Mouse (Mus musculus): ENCODE results near the gene Wnt9b.

GRCm38 (mm10) chr11:103771160-103771817 is 21.7 kb upstream of the Wnt9b start:
- TF ChIP-seq CTCF (IDR thresholded peaks at IDR 0.05; ENCODE audit: extremely low read depth, insufficient read depth, low read length): no peak
- no peak for TF ChIP-seq POLR2A (IDR thresholded peaks at IDR 0.05; ENCODE audit: extremely low read depth, insufficient read depth, low read length)

All from cortical plate, adult 2 months (tissue).